Mouse (Mus musculus): ENCODE data around the gene Klhl23.

GRCm38 (mm10) chr2:69860972-69861452 is 39.3 kb downstream of the Klhl23 start:
- no peak for TF ChIP-seq CTCF (IDR thresholded peaks at IDR 0.05; ENCODE audit: low read depth)
- no peak for TF ChIP-seq EP300 (IDR thresholded peaks at IDR 0.05; ENCODE audit: low read depth)

All from liver, postnatal 0 days (tissue).